Mouse (Mus musculus) limb, embryonic 14.5 days (tissue): ENCODE results near the gene Lama4. TPM values are rescaled to one million over a fixed set of nuclear protein-coding genes. Genes with fewer than 3 reads are reported as not detected.

ENCODE experiments used
- ATAC-seq: fragments of 200-750 bp; cut with Nextera tagmentation; 2 replicates; pipeline ENCODE4 v1.8.0; 2017; ENCODE audit warnings: low read depth, moderate number of reproducible peaks, moderate TSS enrichment; ENCODE audit not compliant: low FRiP score
- DNase-seq: peaks from one replicate; pipeline ENCODE4 v3.0.0-alpha.2; 2015; ENCODE audit warnings: low spot score
- H3K27ac ChIP-seq: fragments of 300-500 bp; sonication (generic); replicated peaks from 2 replicates; pipeline ENCODE4 v1.5.1; 2014; ENCODE audit warnings: low read depth, mild to moderate bottlenecking, low read length, moderate library complexity, mixed read lengths
- H3K27me3 ChIP-seq: fragments of 300-500 bp; sonication (generic); 2 replicates; pipeline ENCODE4 v1.6.1; 2014; ENCODE audit warnings: low read length, mixed read lengths; ENCODE audit not compliant: control insufficient read depth, insufficient read depth
- H3K36me3 ChIP-seq: fragments of 300-500 bp; sonication (generic); 2 replicates; pipeline ENCODE4 v1.6.1; 2014; ENCODE audit warnings: mild to moderate bottlenecking, low read length, moderate library complexity, mixed read lengths; ENCODE audit not compliant: control insufficient read depth, insufficient read depth
- H3K4me1 ChIP-seq: fragments of 300-500 bp; sonication (generic); 2 replicates; pipeline ENCODE4 v1.6.1; 2014; ENCODE audit warnings: antibody characterized with exemption, low read length, mixed read lengths; ENCODE audit not compliant: control insufficient read depth, insufficient read depth
- H3K4me2 ChIP-seq: fragments of 300-500 bp; sonication (generic); replicated peaks from 2 replicates; pipeline ENCODE4 v1.6.1; 2014; ENCODE audit warnings: low read depth, mild to moderate bottlenecking, low read length, moderate library complexity; ENCODE audit not compliant: severe bottlenecking
- H3K4me3 ChIP-seq: fragments of 300-500 bp; sonication (generic); replicated peaks from 2 replicates; pipeline ENCODE4 v1.5.1; 2014; ENCODE audit warnings: low read length
- H3K9ac ChIP-seq: fragments of 300-500 bp; sonication (generic); 2 replicates; pipeline ENCODE4 v1.6.1; 2014; ENCODE audit warnings: mild to moderate bottlenecking, low read depth, low read length, moderate library complexity; ENCODE audit not compliant: severe bottlenecking
- H3K9me3 ChIP-seq: fragments of 300-500 bp; sonication (generic); 2 replicates; pipeline ENCODE4 v1.6.1; 2016; ENCODE audit warnings: low read length; ENCODE audit not compliant: control insufficient read depth
- POLR2A ChIP-seq: fragments of 200-500 bp; IDR thresholded peaks from 2 replicates; pipeline ENCODE4 v1.8.0; 2012; ENCODE audit warnings: inconsistent platforms, mild to moderate bottlenecking, moderate library complexity, borderline replicate concordance; ENCODE audit not compliant: insufficient read depth, insufficient read length; ENCODE audit errors: extremely low read depth
- WGBS: fragments of 180-500 bp; shearing (Covaris S2); extraction: QIAGEN DNeasy Blood & Tissue Kit; methylation state at CpG from one replicate; pipeline ENCODE4 v1.1.7; 2014; 5-methylcytosine and 5-hydroxymethylcytosine counted together
- polyA plus RNA-seq, 2 experiments: library from polyadenylated mRNA; depleted of rRNA in 1 of 2; stranded (reverse) in 1 of 2; unstranded in 1 of 2; fragments of >200 nt; fragmentation: Nextera tagmentation in 1 of 2; extraction: Ambion mirVana in 1 of 2; gene quantifications; 2 replicates each; pipeline versions ENCODE4 v1.2.1 to v1.2.3; 2012 to 2014

The Lama4 gene
- polyA plus RNA-seq, 2 experiments, result 72.9 to 88.7 TPM

DNA sequence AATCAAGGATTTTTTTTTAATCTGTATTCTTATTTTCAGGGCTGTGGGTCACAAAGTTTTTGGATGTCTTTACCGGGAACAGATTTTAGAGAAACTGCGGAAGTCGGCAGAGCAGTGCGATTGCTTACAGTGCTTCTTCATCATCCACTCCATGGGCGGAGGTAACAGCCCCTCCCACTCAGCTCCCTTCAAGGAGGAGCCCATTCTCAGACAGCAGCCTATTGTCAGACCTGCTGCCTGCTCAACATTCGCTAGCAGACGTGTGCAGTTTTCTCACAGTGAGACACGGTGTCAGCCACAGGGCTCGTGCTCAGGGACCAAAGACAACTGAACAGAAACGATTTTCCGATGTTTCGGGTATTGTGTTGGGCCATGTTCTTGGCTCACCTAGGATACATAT lies 176.9 kb downstream of the Lama4 start:
- H3K27me3 ChIP-seq, result no peaks in the 10 kb centered on the region

DNA sequence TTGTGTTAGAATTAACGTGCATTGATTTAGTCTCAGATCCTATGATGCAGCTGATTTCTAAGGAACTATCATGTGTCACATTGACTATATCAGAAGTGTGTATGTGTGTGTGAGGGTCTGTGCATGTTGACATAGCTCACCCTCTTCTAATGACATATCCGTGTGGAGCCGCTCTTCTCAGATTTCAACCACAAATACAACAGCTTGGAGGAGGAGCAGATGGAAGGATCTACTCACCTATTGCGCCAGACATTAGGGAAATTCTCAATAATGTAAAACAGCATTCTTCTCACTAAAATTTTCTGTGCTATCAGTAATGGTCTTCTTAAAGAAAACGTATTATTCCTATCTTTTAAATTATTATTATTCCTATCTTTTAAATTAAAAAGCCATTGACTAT lies 191.4 kb downstream of the Lama4 start:
- H3K27ac ChIP-seq, result no peak overlapping the region
- ATAC-seq (no peak), DNase-seq (no peak)
- H3K4me2 ChIP-seq, result no peak overlapping the region
- no peak overlapping the region for H3K4me3 ChIP-seq
- no peak overlapping the region for H3K9ac ChIP-seq
- no peaks in the 10 kb centered on the region for H3K9me3 ChIP-seq
- no peaks in the 10 kb centered on the region for H3K36me3 ChIP-seq
- no peak for TF ChIP-seq POLR2A
- 83% methylated on average over 5 of the region's 5 CpGs for WGBS
- no peaks in the 10 kb centered on the region for H3K27me3 ChIP-seq
- H3K4me1 ChIP-seq, result no peaks in the 10 kb centered on the region

More for the DNA sequence above, 176.9 kb downstream of the Lama4 start:
- ATAC-seq (no peak), DNase-seq (no peak)
- H3K9ac ChIP-seq, result no peak overlapping the region
- H3K4me3 ChIP-seq, result no peak overlapping the region
- no peaks in the 10 kb centered on the region for H3K9me3 ChIP-seq
- no peak overlapping the region for H3K4me2 ChIP-seq
- no peak overlapping the region for H3K27ac ChIP-seq
- H3K36me3 ChIP-seq, result peaks cover 67% of the 10 kb centered on the region
- H3K4me1 ChIP-seq, result no peaks in the 10 kb centered on the region
- TF ChIP-seq POLR2A, result no peak
- WGBS, result 90% methylated on average over 12 of the region's 12 CpGs

DNA sequence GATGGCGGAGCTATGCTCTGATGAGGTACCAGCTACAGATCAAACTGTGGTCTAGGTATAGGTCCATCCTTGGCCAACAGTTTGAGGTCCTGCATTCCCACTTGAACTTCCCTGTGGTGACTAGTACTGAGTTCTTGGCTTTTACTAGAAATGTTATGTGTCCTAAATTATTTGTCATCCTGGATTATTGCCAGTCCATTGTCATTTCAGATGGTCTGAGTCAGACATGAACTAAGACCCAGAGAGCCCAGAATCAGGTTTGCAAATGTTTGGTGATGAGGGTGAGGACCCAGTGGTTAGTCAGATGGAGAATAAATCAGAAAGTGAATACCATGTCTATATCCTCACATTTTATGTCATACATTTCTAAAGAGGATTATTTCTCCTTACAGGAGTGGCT lies 192.0 kb downstream of the Lama4 start:
- ATAC-seq (no peak), DNase-seq (no peak)
- Histone ChIP-seq H3K4me1 (no peaks in the 10 kb centered on the region), H3K36me3 (no peaks in the 10 kb centered on the region), H3K4me2 (no peak overlapping the region), H3K27ac (no peak overlapping the region), H3K9ac (no peak overlapping the region), H3K4me3 (no peak overlapping the region), H3K27me3 (no peaks in the 10 kb centered on the region), H3K9me3 (no peaks in the 10 kb centered on the region)
- TF ChIP-seq POLR2A, result no peak
- 81% methylated on average over 1 of the region's 1 CpGs for WGBS

DNA sequence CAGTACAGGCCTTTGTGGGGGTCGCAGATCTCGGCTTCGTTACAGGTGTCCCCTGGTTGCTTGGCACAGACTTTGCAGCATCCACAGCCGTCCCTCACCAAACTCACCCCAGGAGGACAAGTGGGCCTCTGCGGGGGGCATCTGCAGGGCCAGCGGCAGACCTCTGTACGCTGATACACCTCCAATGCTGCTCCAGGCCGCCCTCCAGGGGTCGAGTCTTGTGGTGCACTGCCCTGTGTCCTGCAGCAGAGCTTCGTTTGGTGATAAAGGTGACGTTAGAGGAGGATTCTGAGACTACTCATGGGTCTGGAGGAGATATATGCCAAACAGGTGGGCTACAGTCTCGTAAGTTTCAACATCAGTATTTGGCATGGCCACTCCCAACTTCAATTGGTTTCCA lies 193.0 kb downstream of the Lama4 start:
- ATAC-seq (no peak), DNase-seq (no peak)
- Histone ChIP-seq H3K4me1 (0 out of 2 replicates have a peak, but pooled peaks cover 6% of the 10 kb centered on the region), H3K9me3 (no peaks in the 10 kb centered on the region), H3K4me3 (no peak overlapping the region), H3K27ac (no peak overlapping the region), H3K9ac (no peak overlapping the region), H3K4me2 (no peak overlapping the region), H3K27me3 (no peaks in the 10 kb centered on the region), H3K36me3 (no peaks in the 10 kb centered on the region)
- 63% methylated on average over 12 of the region's 12 CpGs for WGBS
- TF ChIP-seq POLR2A, result no peak

Other genes with a start within 250 kb of the Lama4 start
- 0.15 TPM in 1 of 2 replicates, not detected in the other for gene Rfpl4b, start 143.7 kb upstream of the Lama4 start, polyA plus RNA-seq (2012; rRNA removed)
- gene Rfpl4b, start 143.7 kb upstream of the Lama4 start, polyA plus RNA-seq (2014; fragmentation: Nextera tagmentation; extraction: Ambion mirVana), result 0.23 TPM in 1 of 2 replicates, not detected in the other
- 7.6 and 7.9 TPM in 2 replicates for gene Fam229b, start 168.4 kb downstream of the Lama4 start, polyA plus RNA-seq (2012; rRNA removed)
- 10.9 and 13.0 TPM in 2 replicates for gene Fam229b, start 168.4 kb downstream of the Lama4 start, polyA plus RNA-seq (2014; fragmentation: Nextera tagmentation; extraction: Ambion mirVana)
- 21.1 and 22.8 TPM in 2 replicates for gene Tube1, start 168.5 kb downstream of the Lama4 start, polyA plus RNA-seq (2012; rRNA removed)
- gene Tube1, start 168.5 kb downstream of the Lama4 start, polyA plus RNA-seq (2014; fragmentation: Nextera tagmentation; extraction: Ambion mirVana), result 15.6 and 18.0 TPM in 2 replicates
- gene Ccn6, start 198.3 kb downstream of the Lama4 start, polyA plus RNA-seq (2012; rRNA removed), result 2.0 and 2.5 TPM in 2 replicates
- 0.90 and 1.3 TPM in 2 replicates for gene Ccn6, start 198.3 kb downstream of the Lama4 start, polyA plus RNA-seq (2014; fragmentation: Nextera tagmentation; extraction: Ambion mirVana)